Mouse (Mus musculus) liver, embryonic 14.5 days (tissue): ENCODE data around the gene Srms.
A peak's percentile ranks its signal among the peaks of the same experiment; 100 is the strongest.

Experiments
- CTCF ChIP-seq: IDR thresholded peaks from 2 replicates; pipeline ENCODE4 v1.5.1; 2016; ENCODE audit warnings: antibody characterized with exemption, low read depth, control low read depth
- EP300 ChIP-seq: IDR thresholded peaks from 2 replicates; pipeline ENCODE4 v1.6.1; 2016; ENCODE audit warnings: antibody characterized with exemption, low read depth

- TF ChIP-seq CTCF: peak; percentile 100
- no peak for TF ChIP-seq EP300
Measured at GRCm38 (mm10) chr2:181186635-181187034, 26.4 kb downstream of the Srms start.
